Mouse (Mus musculus): ENCODE results near the gene Scgb1b30. TPM values are rescaled to one million over a fixed set of nuclear protein-coding genes. Genes with fewer than 3 reads are reported as not detected.
"Not testable (repeated sequence)": the region's sequence is repeated elsewhere in the genome, so short reads cannot be mapped to it uniquely, and the experiment has no call there.

Gene Scgb1b30
- polyA plus RNA-seq (2015; fragmentation: Nextera tagmentation; extraction: Ambion mirVana) = not detected in 2 replicates

DNA sequence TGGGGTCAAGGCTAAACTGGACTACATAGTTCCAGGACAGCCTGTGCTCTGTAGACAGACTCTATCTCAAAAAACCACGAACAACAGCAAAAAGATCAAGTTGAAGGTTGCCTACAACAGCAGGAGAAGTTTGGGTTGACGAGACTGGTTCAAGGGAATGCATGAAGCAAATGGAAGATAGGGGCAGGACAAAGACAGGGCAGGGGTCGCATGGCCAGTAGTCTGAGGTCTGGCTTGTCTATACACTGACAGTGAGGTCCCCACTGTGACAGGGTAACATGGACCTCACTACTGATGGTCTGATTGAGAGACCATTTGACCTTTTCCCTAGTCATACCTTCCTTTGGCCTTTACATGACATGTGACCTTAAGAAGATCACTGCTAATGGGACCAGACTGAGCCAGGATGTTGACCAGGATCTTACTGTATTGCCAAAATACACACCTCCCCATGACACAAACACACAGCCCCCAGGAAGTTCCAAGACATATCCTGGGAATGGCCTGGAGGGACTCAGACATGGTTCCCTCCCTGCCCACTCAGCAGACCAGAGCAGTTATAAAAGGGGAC is at the start of gene Scgb1b30:
Gene Scgb1b30 (plus strand): TSS at position 521 of the 571 bp plus-strand sequence.
- Histone ChIP-seq H3K4me3 (no peak within 1 kb of the TSS), H3K27ac (replicated peaks) (no peak within 1 kb of the TSS), H3K4me1 (replicated peaks) (no peaks in the 10 kb centered on the region), H3K9ac (no peak within 1 kb of the TSS), H3K27me3 (no peaks in the 10 kb centered on the region), H3K9me3 (0 out of 2 replicates have a peak, but pooled peaks cover 4% of the 10 kb centered on the region), H3K36me3 (no peaks in the 10 kb centered on the region), H3K4me2 (no peak within 1 kb of the TSS)
- ATAC-seq (ENCODE audit: low FRiP score, low read depth) = no peak
- WGBS = 75% methylated on average over 3 of the region's 3 CpGs

- not testable (repeated sequence) for H3K4me1 ChIP-seq (replicated peaks); H3K27ac ChIP-seq (replicated peaks); H3K36me3 ChIP-seq; H3K4me3 ChIP-seq; ATAC-seq (ENCODE audit: low FRiP score, low read depth); H3K27me3 ChIP-seq; H3K9me3 ChIP-seq; H3K4me2 ChIP-seq; H3K9ac ChIP-seq
- 90% methylated on average over 5 of the region's 5 CpGs for WGBS
Observed at GRCm38 (mm10) chr7:34068132-34068531, 27.1 kb upstream of the Scgb1b30 start.

DNA sequence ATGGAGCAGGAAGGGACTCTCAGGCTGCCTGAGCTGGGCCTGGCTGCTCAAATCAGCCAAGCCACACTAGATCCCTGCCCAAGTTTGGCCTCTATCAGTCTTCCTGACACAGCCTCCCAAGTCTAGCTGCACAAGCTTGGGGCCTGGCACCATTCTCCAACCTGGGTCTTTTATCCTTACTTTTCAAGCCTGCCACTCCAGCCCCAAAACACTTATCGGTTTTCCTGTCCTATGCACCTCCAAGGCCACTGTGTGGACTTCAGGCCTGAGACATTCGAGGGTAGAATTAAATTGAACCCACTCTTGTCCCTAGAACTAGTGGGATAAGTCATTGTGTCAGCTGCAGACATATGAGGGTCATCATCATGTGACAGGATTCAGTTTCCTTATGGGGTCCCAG is 4.8 kb downstream of the Scgb1b30 start:
- Histone ChIP-seq H3K27ac (replicated peaks) (no peak overlapping the region), H3K27me3 (no peaks in the 10 kb centered on the region), H3K4me3 (no peak overlapping the region), H3K36me3 (no peaks in the 10 kb centered on the region), H3K9me3 (0 out of 2 replicates have a peak, but pooled peaks cover 4% of the 10 kb centered on the region), H3K4me1 (replicated peaks) (no peaks in the 10 kb centered on the region), H3K9ac (no peak overlapping the region), H3K4me2 (no peak overlapping the region)
- 73% methylated on average over 2 of the region's 2 CpGs for WGBS
- ATAC-seq (ENCODE audit: low FRiP score, low read depth) = no peak

DNA sequence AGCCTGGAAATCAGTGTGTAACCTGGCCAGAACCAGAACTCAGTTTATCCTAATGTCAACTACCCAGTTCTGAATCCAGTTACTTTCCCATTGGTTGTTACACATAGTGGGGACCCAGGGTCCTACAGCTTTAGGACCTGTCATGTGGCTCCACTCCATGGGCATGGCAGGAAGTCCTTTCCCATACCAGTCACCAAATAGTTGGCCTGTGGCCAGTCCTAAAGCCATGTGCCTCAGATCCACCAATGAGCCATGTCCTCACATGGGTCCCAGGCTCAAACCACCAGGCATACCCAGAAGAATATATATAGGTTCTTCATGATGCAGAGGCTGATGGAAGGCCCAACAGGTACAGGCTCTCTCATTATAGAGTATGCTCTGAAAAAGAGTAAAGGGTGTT is 6.0 kb downstream of the Scgb1b30 start:
- H3K27me3 ChIP-seq = no peaks in the 10 kb centered on the region
- no peak overlapping the region for H3K4me3 ChIP-seq
- H3K9ac ChIP-seq = no peak overlapping the region
- no peak for ATAC-seq (ENCODE audit: low FRiP score, low read depth)
- no peaks in the 10 kb centered on the region for H3K36me3 ChIP-seq
- H3K4me2 ChIP-seq = no peak overlapping the region
- no peak overlapping the region for H3K27ac ChIP-seq (replicated peaks)
- no peaks in the 10 kb centered on the region for H3K4me1 ChIP-seq (replicated peaks)
- no peaks in the 10 kb centered on the region for H3K9me3 ChIP-seq

GRCm38 (mm10) chr7:34109190-34109589 is 14.0 kb downstream of the Scgb1b30 start:
- Histone ChIP-seq H3K27ac (replicated peaks) (no peak overlapping the region), H3K4me1 (replicated peaks) (no peaks in the 10 kb centered on the region), H3K4me2 (no peak overlapping the region), H3K27me3 (no peaks in the 10 kb centered on the region), H3K9ac (no peak overlapping the region), H3K4me3 (no peak overlapping the region), H3K36me3 (peaks cover 28% of the 10 kb centered on the region), H3K9me3 (no peaks in the 10 kb centered on the region)
- no peak for ATAC-seq (ENCODE audit: low FRiP score, low read depth)
- 66% methylated on average over 5 of the region's 5 CpGs for WGBS

GRCm38 (mm10) chr7:34116601-34117000 is 21.4 kb downstream of the Scgb1b30 start:
- ATAC-seq (ENCODE audit: low FRiP score, low read depth) = no peak
- peaks cover 51% of the 10 kb centered on the region for H3K36me3 ChIP-seq
- WGBS = 64% methylated on average over 3 of the region's 3 CpGs

GRCm38 (mm10) chr7:34120636-34121035 is 25.4 kb downstream of the Scgb1b30 start:
- H3K4me2 ChIP-seq; H3K27me3 ChIP-seq; H3K4me3 ChIP-seq; H3K4me1 ChIP-seq (replicated peaks); H3K27ac ChIP-seq (replicated peaks); H3K9me3 ChIP-seq; ATAC-seq (ENCODE audit: low FRiP score, low read depth); H3K9ac ChIP-seq: not testable (repeated sequence)
- WGBS = 48% methylated on average over 1 of the region's 1 CpGs
- peaks cover 22% of the 10 kb centered on the region for H3K36me3 ChIP-seq

More at GRCm38 (mm10) chr7:34116601-34117000, 21.4 kb downstream of the Scgb1b30 start:
- no peak overlapping the region for H3K4me3 ChIP-seq
- no peak overlapping the region for H3K9ac ChIP-seq
- H3K9me3 ChIP-seq = no peaks in the 10 kb centered on the region
- no peaks in the 10 kb centered on the region for H3K4me1 ChIP-seq (replicated peaks)
- no peak overlapping the region for H3K4me2 ChIP-seq
- no peaks in the 10 kb centered on the region for H3K27me3 ChIP-seq
- no peak overlapping the region for H3K27ac ChIP-seq (replicated peaks)

- H3K9ac ChIP-seq = no peak overlapping the region
- peak; percentile 40; the same call in 1 of the 2 replicates for ATAC-seq (ENCODE audit: low FRiP score, low read depth)
- H3K9me3 ChIP-seq = no peaks in the 10 kb centered on the region
- 0 out of 2 replicates have a peak, but pooled peaks cover 3% of the 10 kb centered on the region for H3K4me1 ChIP-seq (replicated peaks)
- no peak overlapping the region for H3K4me3 ChIP-seq
- H3K4me2 ChIP-seq = no peak overlapping the region
- H3K36me3 ChIP-seq = peaks cover 4% of the 10 kb centered on the region
- WGBS = 83% methylated on average over 6 of the region's 6 CpGs
- peak overlapping the region; percentile 50; the same call in 1 of the 2 replicates for H3K27ac ChIP-seq (replicated peaks)
- H3K27me3 ChIP-seq = no peaks in the 10 kb centered on the region
Observed at GRCm38 (mm10) chr7:34122987-34123720, 27.9 kb downstream of the Scgb1b30 start.

GRCm38 (mm10) chr7:34125346-34125745 is 30.1 kb downstream of the Scgb1b30 start:
- H3K36me3 ChIP-seq = no peaks in the 10 kb centered on the region
- H3K9ac ChIP-seq = no peak overlapping the region
- WGBS = 92% methylated on average over 9 of the region's 9 CpGs
- peaks cover 5% of the 10 kb centered on the region for H3K4me1 ChIP-seq (replicated peaks)
- H3K9me3 ChIP-seq = no peaks in the 10 kb centered on the region
- no peak overlapping the region for H3K27ac ChIP-seq (replicated peaks)
- H3K4me3 ChIP-seq = no peak overlapping the region
- no peaks in the 10 kb centered on the region for H3K27me3 ChIP-seq
- no peak for ATAC-seq (ENCODE audit: low FRiP score, low read depth)
- H3K4me2 ChIP-seq = no peak overlapping the region

DNA sequence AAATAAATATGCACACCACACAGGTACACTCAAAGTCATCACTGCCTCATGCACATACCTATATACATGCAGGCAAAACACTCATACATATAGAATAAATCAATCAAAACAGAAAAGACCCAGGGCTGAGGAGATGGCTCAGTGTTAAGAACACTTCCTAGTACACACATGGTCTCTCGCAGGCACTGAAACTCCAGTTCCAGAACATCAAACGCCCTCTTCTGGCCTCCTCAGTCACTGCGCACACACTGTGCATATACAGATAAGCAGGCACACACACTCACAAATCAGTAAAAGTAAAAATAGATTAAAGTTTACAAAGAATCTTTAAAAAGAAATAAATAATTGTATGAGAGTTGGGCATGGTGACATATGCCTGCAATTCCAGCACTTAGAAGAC is 31.1 kb downstream of the Scgb1b30 start:
- no peak for ATAC-seq (ENCODE audit: low FRiP score, low read depth)
- peaks cover 14% of the 10 kb centered on the region for H3K4me1 ChIP-seq (replicated peaks)
- 86% methylated on average over 3 of the region's 3 CpGs for WGBS
- H3K9ac ChIP-seq = no peak overlapping the region
- no peak overlapping the region for H3K27ac ChIP-seq (replicated peaks)
- no peak overlapping the region for H3K4me3 ChIP-seq
- no peaks in the 10 kb centered on the region for H3K36me3 ChIP-seq
- no peaks in the 10 kb centered on the region for H3K9me3 ChIP-seq
- no peaks in the 10 kb centered on the region for H3K27me3 ChIP-seq
- no peak overlapping the region for H3K4me2 ChIP-seq

GRCm38 (mm10) chr7:34131118-34131517 is 35.9 kb downstream of the Scgb1b30 start:
- no peak overlapping the region for H3K27ac ChIP-seq (replicated peaks)
- H3K27me3 ChIP-seq = no peaks in the 10 kb centered on the region
- no peaks in the 10 kb centered on the region for H3K9me3 ChIP-seq
- no peaks in the 10 kb centered on the region for H3K36me3 ChIP-seq
- peak overlapping the region; percentile 84 for H3K4me3 ChIP-seq
- no peak for ATAC-seq (ENCODE audit: low FRiP score, low read depth)
- H3K4me1 ChIP-seq (replicated peaks) = peaks cover 27% of the 10 kb centered on the region
- 84% methylated on average over 3 of the region's 3 CpGs for WGBS
- H3K9ac ChIP-seq = no peak overlapping the region
- peak overlapping the region; percentile 85 for H3K4me2 ChIP-seq

GRCm38 (mm10) chr7:34131959-34132354 is 36.7 kb downstream of the Scgb1b30 start:
- Histone ChIP-seq H3K27ac (replicated peaks) (no peak overlapping the region), H3K4me1 (replicated peaks) (peaks cover 27% of the 10 kb centered on the region), H3K9me3 (no peaks in the 10 kb centered on the region), H3K4me3 (peak overlapping the region; percentile 84), H3K9ac (peak overlapping the region; percentile 79), H3K36me3 (no peaks in the 10 kb centered on the region), H3K27me3 (no peaks in the 10 kb centered on the region), H3K4me2 (peak overlapping the region; percentile 85)
- WGBS = 18% methylated on average over 3 of the region's 3 CpGs
- peak; percentile 20; the same call in 1 of the 2 replicates for ATAC-seq (ENCODE audit: low FRiP score, low read depth)
